Mouse (Mus musculus): ENCODE measurements around the gene Parva. TPM values are rescaled to one million over a fixed set of nuclear protein-coding genes. Genes with fewer than 3 reads are reported as not detected.

Gene Parva
- total RNA-seq, 4 experiments from 2014 or later, result 84.9 to 116 (median 99.1) TPM

DNA sequence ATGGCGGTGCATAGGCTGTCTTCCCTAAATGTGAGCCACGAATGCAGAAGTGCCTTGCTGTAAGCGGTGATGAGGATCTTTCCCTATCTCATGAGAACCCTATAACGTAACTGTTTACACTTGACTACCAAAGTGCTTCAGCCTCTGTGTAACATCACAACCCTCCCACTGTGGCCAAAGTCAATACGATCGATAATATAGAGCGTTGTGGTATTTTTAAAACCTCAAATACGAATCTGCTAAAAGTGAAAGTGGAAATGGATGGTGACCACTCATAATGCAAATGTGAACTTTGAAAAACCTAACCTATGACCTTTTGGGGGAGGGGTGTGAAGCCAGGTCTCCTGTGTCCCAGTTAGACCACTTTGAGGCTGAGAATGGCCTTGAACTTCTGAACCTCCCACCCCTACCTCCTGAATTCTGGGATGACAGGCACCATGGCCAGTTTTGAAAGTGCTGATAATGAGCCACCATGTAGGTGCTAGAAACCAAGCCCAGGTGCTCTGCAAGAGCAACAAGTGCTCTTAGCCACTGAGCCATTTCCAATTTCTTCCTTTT is 87.4 kb downstream of the Parva start:
- no peak for DNase-seq

DNA sequence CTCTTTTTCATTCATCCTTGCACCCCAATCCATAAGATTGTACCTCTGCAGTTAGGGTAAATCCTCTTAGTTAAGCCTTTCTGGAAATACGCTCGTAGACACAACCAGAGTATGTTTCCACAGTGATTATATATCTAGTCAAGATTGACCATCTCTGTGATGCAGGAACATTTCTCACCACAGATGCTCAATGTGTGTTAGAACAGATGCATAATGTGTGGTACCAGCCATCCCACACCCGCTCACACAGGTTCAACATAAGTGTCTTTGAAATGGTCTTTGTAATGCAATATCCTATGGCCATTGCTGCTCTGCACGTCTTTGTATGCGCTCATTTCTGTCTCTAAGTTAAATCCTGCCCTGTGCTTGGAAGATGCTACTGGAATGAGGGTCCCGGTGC is 98.2 kb downstream of the Parva start:
- DNase-seq, result no peak

DNA sequence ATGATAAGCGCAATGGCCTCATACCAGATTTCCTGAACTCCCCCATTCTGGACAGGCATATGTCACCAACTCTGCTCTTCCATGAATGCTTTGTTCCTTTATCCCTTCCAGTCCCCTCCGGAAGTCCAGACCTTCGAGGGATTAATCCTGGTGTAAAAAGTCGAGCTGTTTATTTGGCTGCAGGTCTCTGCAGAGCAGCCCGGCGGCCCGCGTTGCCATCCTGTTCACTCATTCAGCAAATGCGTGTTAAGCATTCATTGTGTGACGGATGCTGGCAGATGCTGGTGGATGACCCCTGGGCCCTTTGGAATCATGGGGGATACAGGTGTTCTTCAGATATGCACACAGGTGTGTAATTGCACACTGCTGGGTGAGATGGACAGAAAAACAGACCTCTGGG is 98.9 kb downstream of the Parva start:
- no peak for DNase-seq

DNA sequence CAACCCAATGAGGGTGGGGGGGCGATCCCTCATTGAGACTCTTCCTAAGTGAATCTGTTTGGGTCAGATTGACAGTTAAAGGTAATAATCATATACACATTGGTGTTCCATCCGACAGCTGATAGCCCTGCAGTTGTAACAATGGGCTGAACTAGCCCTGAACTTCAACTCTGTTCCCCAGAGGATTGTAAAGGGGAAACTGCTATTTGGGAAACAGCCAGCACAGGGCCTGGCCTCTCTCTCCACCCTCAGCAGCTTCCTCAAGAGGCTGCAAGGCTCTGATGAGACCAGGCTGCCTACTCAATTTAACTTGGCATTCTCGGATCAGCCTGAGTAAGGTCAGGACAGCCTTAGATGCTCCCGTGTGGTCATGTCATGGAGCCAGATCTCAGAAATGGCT is 99.9 kb downstream of the Parva start:
- DNase-seq, result no peak

DNA sequence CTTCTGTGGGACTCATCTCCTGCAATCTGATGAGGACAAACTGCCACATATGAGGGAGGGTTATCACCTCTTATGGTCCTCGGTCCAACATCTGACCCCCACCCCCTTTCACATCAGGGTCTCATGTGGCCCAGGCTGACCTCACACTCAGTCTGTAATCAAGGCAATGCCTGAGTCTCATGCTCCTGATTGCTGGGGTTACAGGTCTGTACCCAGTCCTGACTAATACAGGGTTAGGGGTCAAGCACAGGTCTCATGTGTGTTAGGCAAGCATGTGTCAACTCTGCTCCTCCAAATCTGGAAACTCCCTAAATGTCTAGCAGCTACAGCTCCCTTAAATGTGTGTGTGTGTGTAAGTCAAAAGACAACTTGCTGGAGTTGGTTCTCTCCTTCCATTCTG is 100.8 kb downstream of the Parva start:
- no peak for DNase-seq

DNA sequence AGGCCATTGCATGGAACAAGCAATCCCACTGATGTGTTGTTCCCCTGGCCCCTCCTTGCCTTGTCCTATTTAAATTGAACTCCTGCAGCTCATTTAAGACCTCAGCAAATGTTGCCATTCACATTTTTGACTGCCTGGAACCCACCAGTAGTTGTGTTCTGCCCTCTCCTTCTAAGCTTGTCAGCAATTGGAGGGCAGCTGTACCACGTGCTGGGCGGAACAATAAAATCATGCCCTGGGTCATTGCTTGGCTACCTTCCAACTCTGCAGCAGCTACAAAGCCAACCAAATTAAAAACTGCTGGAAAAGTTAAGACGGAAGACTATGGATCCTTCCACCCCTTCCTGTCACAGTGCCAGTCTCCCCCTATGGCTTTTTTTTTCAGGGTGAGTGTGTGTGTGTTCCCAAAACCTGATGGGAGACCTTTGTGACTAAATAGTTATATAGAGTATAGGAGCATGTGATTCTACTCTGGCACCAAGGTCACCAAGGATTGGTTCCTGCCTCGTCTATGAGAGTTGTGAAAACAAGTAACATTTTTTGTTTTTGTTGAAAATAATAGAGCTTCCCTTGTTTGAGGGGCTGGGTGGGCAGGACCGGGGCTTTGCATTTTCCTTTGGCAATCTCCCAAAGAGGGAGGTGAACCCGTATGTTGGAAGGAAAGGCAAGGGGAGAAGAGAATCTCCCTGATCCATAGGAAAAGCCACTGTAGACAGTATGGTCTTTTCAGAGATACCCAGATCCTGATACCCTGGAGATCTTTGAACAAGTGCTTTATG is 101.5 kb downstream of the Parva start:
- peak; percentile 15 for DNase-seq

DNA sequence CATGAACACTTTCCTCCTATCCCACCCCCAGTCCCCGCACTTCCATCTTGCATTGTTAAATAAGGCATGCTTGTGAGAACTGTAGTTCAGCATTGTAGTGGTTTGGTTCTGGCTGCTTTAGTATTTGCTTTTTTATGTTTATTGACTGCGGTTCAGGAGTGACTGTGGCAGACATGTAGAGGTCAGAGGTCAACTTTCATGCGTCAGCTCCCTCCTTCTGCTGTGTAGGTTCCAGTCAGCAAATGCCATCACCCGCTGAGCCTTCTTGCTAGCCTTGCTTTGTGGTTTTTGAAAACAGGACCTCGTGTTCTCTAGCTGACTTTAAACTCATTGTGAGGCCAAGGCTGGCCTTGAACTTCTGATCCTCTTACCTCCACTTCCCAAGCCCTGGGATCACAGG is 103.6 kb downstream of the Parva start:
- DNase-seq, result no peak

DNA sequence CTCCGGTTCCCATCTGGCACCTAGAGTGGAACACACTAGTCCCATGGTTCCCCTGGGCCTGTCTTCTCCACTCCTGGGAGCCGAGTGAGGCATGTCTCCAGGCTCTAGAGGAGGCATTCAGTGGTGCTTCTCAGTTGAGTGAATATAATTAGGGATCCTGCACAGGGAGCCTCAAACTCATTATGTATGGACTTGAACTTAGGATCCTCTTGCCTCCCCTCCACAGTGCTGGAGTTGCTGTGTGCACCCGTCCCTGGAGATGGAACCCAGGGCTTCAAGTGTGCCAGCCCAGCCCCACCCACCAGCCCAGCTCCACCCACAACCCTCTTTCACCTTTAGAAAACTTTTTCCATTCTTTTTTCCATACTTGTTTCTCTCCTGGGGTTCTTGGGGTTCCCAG is 106.8 kb downstream of the Parva start:
- no peak for DNase-seq

DNA sequence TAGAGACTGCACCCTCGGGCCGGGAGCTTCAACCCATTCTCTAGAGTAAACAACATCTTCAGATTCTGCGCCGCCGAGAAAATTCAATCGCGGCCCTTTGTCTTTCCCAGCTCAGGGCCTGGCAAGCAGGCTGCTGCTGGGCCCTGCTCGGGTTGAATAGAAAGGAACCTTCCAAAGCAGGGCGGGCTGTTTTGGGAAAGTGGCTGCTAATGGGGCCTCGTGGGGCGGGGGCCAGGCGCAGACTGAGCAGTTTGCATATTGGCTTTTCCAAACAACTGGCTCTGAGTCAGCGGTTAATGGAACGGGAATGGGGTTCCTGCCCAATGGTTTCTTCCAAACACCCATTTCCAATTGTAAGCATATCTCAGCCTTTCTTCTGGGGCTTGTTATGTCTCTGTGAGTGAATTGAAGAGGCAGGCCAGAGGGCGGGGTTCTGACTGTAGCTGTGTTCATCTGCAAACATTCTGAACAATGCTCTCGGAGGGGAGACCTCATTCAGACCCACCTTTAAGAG is 108.2 kb downstream of the Parva start:
- DNase-seq, result no peak

DNA sequence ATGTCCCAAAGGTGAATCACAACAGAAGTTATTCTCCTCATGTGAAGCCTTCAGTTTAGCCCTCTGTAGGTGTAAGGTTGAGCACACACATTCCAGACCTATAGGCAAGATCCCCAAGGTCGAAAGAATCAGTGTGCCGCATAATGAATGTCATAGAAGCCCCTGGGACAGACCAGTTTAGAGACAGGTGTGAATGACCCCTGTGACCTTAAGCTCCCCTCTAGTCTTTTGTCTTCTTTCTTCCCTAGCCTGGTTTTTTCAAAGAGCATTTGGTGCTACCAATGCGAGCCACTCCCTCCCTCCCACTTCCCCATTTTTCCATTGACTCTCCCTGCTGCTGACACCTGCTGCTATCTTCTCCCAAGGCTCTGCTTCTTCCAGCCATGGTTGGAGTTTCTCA is 121.8 kb downstream of the Parva start:
- no peak for DNase-seq

DNA sequence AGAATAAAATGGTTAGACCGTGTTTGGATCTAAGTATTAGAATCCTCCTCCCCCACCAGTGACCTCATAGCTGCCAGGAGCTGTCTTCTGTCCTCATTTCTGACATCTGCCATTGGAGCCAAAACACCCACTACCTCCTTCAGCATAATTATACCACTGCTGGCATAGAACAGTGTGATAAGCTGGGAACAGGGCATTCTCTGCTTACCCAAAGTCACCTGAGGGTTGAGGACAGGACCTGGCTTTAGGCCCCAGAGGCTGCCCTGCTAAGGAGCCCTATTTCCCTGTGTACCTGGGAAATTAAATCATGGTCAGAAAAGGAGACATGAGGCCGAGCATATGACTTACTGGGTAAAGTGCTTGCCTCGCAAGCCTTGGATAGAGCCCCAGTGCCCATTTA is 134.2 kb downstream of the Parva start:
- no peak for DNase-seq

DNA sequence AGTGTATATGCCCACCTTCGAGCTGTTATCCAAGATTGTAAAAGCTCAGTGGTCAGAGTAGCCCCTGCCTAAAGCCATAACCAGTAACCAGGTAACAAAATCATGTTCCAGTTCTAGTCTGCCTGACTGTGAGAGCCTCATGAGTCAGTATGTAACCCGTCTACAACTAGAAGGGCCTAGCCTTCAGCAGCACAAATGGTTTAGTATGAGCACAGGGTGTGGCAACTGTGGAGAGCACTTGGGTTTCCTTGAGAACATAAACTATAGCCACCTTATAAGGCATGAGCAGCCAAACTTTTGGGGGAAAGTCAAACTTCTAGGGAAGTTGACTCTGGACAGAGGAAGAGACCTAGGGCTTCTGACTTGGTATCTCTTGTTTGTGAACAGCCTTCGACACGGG is 139.7 kb downstream of the Parva start:
- no peak for DNase-seq

DNA sequence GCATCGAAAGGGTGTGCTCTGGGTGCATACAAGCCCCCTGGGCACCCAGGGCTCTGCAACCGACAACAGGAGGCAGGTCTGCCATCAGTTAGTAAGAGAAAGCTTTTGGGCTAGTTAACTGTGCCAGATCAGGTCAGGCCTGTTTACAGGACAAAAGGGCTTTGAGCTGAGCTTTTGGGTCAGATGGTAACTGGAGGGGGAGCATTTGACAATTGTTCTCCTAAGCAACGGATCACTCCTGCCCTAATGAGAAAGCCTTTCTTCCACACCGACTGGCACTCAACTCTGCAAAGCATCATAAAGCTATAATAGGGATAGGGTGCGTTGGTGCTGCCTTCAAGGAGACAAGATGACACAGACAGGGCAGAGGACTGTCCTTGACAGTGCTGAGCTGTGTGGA is 141.7 kb downstream of the Parva start:
- no peak for DNase-seq

DNA sequence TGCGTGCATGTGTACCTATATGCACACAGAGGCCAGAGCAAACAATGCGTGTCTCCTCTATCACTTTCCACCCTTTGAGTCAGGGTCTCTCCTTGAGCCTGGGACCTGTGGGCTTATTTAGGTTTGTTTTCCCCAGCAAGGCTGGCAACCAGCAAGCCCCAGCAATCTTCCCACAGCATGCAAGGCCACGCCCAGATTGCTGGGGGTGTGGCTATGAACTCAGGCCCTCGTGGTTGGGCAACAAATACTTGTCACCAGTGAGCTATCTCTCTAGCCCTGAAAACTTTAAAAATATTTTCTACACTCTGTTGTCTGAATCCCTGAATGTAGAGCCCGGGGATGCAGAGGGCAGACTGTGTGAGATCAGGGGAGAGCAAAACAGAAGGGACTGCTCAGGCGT is 154.3 kb downstream of the Parva start:
- no peak for DNase-seq

DNA sequence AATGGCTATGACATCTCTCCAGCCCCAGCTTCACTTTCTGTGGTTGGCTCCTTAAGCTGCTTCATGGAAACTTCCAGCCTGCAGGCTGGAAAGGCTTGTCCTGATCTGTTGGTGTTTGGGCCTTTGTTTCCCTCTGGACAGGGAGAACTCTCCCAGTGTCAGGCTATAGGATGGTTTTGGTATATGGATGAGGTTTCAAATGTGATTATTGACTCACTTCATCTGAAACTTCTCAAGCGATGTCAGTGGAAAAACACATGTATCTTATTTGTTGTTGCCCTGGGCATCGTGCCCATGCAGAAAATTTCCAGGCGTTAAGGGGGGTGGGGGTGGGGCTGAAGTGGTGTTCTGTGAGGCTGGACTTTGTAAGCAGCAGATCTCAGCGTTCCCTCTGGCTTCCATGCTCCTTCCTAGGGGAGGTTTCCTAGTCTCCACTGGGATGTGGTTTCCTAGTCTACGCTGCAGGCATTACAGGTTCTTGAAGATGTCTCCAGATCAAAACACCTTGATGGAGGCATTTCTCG is 155.6 kb downstream of the Parva start:
- no peak for DNase-seq

DNA sequence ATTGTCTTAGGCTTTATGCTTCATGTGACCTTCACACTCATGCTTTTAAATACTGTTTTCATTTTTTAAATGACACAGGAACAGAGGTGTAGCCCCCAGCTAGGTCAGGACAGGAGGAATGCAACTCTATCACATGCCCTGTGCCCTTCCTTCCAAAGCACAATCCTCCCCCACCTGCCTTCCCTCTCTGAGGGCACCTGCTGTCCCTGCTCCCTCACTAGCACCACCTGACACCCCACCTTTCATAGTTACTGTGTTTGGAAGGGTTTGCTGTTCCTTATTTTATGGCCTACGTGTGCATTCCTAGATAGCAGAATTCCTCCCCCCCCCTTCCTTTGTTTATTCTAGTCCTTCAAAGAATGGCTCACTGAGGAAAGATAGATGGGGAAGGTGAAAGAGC is 160.1 kb downstream of the Parva start:
- DNase-seq, result no peak

DNA sequence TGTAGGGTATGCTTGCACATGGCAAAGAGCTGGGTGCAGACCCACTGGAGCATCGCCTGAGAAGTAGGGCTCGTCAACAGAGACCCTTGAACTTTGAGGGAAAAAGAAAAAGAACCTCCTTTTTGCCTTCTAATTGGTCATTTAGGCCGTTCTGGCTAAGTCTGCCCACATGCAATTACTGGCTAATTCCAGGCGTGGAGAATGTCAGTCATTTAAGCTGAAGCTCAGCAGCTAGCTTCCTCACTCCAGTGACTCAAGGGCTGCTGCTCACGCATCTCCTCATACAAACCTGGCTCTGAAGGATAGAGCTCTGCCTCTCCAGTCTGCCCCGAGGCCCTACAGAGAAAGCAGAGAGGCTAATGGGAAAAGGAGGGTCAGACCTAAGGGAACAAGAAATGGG is 162.2 kb downstream of the Parva start:
- no peak for DNase-seq

DNA sequence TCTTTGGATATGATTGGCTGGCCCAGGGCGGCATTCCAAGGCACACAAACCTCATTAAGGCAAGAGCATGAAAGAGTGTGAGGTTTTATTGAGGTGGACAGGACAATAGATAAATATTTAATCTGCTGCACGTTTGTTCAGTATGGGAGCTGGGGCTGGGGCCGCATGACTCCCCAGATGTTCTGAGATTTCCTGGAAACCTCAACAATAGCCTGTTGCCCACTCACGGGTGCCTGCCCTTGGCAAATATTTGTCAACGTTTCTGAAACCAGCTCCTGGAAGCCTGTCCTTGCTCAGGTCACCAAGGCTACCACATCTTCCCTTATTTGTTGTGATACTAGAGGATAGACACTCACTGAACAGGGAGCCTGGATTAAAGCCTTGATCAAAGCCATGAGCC is 166.3 kb downstream of the Parva start:
- DNase-seq, result no peak

DNA sequence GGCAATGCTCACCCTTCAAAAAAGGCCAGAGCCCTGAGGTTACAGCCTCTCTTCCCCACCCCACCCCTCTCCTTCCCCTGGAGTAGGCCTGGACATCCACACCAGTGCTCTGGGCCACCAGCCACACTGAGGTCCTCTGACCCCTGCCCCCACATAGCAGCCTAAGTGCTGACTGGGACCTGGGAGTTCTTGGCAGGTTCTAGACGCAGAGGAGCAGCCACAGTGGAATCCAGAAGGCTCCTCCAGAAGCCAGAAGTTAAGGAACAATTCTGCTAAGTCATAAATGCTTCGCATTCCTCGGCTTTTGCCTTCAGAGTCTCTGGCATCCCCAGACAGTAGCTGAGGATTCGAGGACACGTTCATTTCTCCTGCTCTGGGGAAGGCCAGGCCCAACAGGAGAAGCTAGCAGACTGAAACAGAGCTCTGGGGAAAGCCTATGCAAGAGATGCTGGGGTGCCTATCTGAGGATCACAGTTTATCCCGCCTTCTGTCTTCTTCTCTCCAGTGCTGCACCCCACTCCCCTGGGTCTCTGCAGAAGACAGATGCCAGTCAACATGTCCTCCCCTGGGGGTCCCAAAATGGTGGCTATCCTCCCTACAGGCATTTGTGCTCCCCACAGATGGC is 168.0 kb downstream of the Parva start:
- DNase-seq, result no peak

DNA sequence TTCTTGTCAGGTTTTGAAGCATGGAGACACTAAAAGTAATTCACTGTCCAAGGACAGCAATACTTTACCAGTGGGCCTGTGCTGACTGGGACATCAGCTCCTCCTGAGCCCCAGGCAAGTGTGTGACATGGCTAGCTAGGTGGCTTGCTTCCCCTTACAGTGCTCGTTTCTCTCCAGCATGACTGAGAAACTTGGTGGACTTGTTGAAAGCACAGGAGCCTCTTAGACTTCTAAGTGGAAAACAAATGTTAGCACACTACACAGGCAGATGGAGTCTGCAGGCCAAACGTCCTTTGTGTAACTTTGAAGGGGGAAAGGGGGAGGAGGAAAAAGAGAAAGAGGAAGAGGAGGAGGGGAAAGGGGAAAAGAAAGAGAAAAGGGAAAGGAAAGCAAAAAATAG is 172.3 kb downstream of the Parva start:
- DNase-seq, result no peak

DNA sequence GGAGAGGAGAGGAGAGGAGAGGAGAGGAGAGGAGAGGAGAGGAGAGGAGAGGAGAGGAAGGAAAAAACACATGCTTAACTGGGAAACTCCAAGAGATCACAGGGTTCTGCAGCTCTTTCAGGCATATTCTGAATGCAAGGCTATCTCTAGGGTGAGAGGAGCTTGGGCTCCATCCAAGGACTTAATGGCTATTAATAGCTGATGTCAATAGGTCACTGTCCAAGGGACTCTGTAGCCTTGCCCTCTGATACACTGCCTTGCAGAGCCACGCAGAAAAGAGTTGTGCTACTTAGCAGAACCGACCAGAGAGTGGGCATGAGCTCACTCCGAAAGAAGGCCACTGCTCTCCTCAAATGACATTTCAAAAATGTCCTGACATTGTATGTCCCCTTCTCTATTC is 172.9 kb downstream of the Parva start:
- DNase-seq, result peak; percentile 59

DNA sequence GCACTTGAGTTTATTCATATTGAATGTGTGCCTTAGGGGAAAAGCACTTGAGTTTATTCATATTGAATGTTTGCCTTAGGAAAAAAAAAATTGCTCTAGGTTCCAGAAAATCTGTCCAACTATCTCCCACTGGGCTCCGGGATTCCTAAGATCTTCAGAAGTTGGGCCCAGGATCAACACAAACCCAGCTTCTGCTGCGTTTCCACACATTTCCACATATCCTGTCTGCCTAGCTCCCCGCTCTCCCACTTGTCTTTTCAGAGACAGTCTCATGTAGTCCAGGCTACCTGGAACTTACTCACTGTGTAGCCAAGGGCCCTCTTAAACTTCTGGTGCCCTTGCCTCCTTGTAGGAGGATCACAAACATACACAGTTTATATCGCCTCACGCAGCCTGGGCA is 175.7 kb downstream of the Parva start:
- no peak for DNase-seq

DNA sequence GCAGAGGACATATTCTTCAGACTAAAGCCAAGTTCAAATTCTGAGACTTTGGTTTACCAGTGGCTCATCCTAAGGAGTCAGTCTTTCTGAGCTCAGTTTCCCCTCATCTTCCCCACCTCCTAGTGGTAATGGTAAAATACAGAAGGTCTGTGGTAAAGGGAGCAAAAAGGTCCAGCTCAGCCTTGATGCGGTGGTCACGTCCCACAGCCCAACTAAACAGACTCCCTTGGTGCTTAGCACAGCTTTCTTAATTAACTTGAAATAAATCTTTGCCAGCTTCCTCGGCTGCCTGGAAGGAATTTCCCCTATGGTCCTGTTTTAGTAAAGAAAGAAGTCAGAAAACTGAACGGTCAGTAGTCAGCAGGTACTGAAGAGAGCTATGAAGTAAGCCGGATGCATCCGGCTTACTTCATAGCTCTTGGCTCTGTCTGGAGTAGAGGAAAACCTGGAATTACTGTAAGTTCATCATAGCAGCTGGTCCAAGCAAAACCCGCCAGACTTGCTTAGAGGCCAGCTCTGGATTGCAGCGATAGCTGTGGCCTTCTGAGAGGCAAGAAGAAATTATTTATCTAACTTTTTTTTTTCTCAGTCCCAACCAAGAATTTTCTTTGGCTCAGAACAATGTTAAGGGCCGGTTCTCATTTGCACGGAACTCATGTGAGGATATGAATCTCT is 176.3 kb downstream of the Parva start:
- DNase-seq, result no peak
